Mouse (Mus musculus): ENCODE measurements around the gene Atg2b.

DNA sequence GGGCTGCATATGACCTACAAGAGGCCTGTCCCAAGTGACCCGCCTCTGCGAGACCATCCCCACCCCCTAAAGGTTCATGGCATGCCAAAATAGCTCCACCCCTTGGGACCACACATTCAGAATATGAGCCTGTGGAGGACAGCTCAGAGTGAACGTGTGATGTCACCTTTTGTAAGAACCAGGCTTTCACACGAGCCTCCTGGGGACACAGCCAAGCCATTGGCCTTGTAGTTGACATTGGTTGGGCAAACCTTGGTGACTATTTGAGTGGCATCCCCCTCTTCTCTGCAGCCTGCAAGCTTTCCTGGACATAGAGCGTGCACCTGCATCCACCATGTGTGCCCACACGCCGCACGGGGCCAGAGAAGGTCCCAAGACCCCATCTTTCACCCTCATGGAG lies 97.5 kb downstream of the Atg2b start:
- TF ChIP-seq GATA1 (IDR thresholded peaks at IDR 0.05; ENCODE audit: low read length) (no peak), TAL1 (IDR thresholded peaks at IDR 0.05; ENCODE audit: low read length) (no peak)
